Mouse (Mus musculus) sigmoid colon, adult 10 weeks (tissue): ENCODE data around the gene Npsr1. TPM values are rescaled to one million over a fixed set of nuclear protein-coding genes. Genes with fewer than 3 reads are reported as not detected.

Experiments
- polyA plus RNA-seq: library from polyadenylated mRNA; stranded (reverse); fragments of 350-450 nt; fragmentation: Illumina TruSeq; extraction: RNeasy Lipid Tissue Mini Kit (QIAGEN cat#74804); gene quantifications from one replicate; pipeline ENCODE4 v1.2.3, GENCODE M21; 2014; ENCODE audit warnings: low read depth, low replicate concordance

The Npsr1 gene
- not detected for polyA plus RNA-seq

DNA sequence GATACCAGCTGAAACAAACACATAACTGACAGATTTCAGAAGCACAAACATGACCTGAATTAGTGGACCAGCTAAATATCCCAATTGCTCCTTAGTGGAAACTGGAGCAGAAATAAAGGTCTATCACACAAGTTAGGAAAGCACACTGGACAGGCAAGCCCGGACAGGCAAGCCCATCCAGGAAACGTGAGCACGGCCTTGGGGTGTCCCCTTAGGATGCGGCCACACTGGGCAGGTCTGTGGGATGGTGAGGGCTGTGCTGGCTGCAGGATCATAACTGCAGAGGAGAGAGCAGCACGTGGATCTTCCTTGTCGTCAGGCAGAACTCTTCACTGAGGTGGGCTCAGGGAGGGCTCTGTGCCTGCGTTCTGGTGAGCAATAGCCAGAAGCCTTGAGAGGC, at the start of gene Npsr1:
Npsr1 (plus strand) TSS at position 301 of the 400 bp plus-strand sequence.

